Mouse (Mus musculus): ENCODE measurements at regions not wholly inside any gene's neighbourhood (a gene's known extent, or its start where the extent isn't known, plus 50 kb on each side); places are given as distances from the start of the nearest gene placed in this dataset.
A peak's percentile ranks its signal among the peaks of the same experiment; 100 is the strongest.

DNA sequence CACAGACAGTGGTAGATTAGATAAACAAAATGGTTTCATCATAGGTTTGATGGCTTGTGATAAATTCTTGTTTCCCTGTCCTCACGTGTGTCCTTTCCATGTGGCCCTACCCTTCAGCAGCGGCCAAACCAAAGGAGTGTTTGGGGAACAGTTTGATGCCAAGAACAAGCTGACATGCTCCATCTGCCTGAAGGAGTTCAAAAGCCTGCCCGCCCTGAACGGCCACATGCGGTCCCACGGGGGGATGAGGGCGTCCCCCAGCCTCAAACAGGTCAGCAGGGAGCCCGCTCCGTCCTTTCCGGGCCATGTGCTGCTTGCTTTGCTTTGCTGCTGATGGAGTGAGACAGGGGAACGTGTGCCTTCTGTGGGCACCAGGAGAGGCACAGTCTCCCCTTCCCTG is 51.0 kb upstream of the Mrps10 start:
- H3K9ac ChIP-seq (replicated peaks; ENCODE audit: low read length, poor library complexity, severe bottlenecking): no peak overlapping the region
- H3K27me3 ChIP-seq (ENCODE audit: insufficient read depth, low read length): no peaks in the 10 kb centered on the region
- no peak for TF ChIP-seq CTCF (IDR thresholded peaks at IDR 0.05)
- ATAC-seq (ENCODE audit: low FRiP score) (no peak), DNase-seq (ENCODE audit: low spot score) (no peak)
- no peak overlapping the region for H3K4me2 ChIP-seq (ENCODE audit: low read depth, low read length, poor library complexity, severe bottlenecking)
- H3K4me1 ChIP-seq (ENCODE audit: insufficient read depth, low read length): no peaks in the 10 kb centered on the region
- no peak overlapping the region for H3K27ac ChIP-seq (ENCODE audit: low read depth, low read length)
- peaks cover 35% of the 10 kb centered on the region for H3K36me3 ChIP-seq (ENCODE audit: insufficient read depth, low read length)
- WGBS: 87% methylated on average over 11 of the region's 11 CpGs
- no peak overlapping the region for H3K4me3 ChIP-seq (ENCODE audit: low read depth, low read length)
- H3K9me3 ChIP-seq (ENCODE audit: low read length): no peaks in the 10 kb centered on the region

- Histone ChIP-seq H3K9ac (replicated peaks; ENCODE audit: low read length, poor library complexity, severe bottlenecking) (no peak overlapping the region), H3K4me2 (ENCODE audit: low read depth, low read length, poor library complexity, severe bottlenecking) (no peak overlapping the region), H3K27me3 (ENCODE audit: insufficient read depth, low read length) (no peaks in the 10 kb centered on the region), H3K9me3 (ENCODE audit: low read length) (no peaks in the 10 kb centered on the region), H3K4me1 (ENCODE audit: insufficient read depth, low read length) (no peaks in the 10 kb centered on the region), H3K36me3 (ENCODE audit: insufficient read depth, low read length) (peaks cover 23% of the 10 kb centered on the region), H3K27ac (ENCODE audit: low read depth, low read length) (no peak overlapping the region), H3K4me3 (ENCODE audit: low read depth, low read length) (no peak overlapping the region)
- WGBS: 96% methylated on average over 7 of the region's 7 CpGs
- no peak for ATAC-seq (ENCODE audit: low FRiP score)
- TF ChIP-seq CTCF (IDR thresholded peaks at IDR 0.05): no peak; the same call in 1 of the 2 replicates
- DNase-seq (ENCODE audit: low spot score): no peak
Observed at GRCm38 (mm10) chr17:47313162-47313561, 55.5 kb upstream of the Mrps10 start.

DNA sequence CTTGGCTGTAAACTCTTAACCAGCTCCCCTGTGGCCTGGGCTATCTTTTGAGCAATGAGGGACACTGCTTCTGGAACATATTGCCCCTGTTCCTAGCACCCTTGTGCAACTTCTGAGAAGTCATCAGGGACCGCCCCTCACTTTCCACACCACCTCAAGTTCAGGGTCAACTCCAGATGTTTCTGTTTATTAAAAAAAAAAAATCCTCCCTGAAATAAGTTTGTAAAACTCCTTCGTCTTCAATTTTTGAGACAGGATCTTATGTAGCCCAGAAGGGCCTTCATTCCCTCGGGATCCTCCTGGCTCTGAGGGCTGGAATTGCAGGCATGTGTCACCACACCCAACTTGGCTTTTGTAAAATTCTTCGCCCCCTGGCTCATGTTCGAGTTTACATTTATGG is 57.4 kb upstream of the Mrps10 start:
- H3K4me1 ChIP-seq (ENCODE audit: insufficient read depth, low read length): no peaks in the 10 kb centered on the region
- H3K4me3 ChIP-seq (ENCODE audit: low read depth, low read length): no peak overlapping the region
- H3K9me3 ChIP-seq (ENCODE audit: low read length): no peaks in the 10 kb centered on the region
- ATAC-seq (ENCODE audit: low FRiP score) (no peak), DNase-seq (ENCODE audit: low spot score) (no peak)
- 94% methylated on average over 5 of the region's 5 CpGs for WGBS
- H3K27ac ChIP-seq (ENCODE audit: low read depth, low read length): no peak overlapping the region
- no peak overlapping the region for H3K9ac ChIP-seq (replicated peaks; ENCODE audit: low read length, poor library complexity, severe bottlenecking)
- no peak for TF ChIP-seq CTCF (IDR thresholded peaks at IDR 0.05)
- no peak overlapping the region for H3K4me2 ChIP-seq (ENCODE audit: low read depth, low read length, poor library complexity, severe bottlenecking)
- peaks cover 17% of the 10 kb centered on the region for H3K36me3 ChIP-seq (ENCODE audit: insufficient read depth, low read length)
- H3K27me3 ChIP-seq (ENCODE audit: insufficient read depth, low read length): no peaks in the 10 kb centered on the region

DNA sequence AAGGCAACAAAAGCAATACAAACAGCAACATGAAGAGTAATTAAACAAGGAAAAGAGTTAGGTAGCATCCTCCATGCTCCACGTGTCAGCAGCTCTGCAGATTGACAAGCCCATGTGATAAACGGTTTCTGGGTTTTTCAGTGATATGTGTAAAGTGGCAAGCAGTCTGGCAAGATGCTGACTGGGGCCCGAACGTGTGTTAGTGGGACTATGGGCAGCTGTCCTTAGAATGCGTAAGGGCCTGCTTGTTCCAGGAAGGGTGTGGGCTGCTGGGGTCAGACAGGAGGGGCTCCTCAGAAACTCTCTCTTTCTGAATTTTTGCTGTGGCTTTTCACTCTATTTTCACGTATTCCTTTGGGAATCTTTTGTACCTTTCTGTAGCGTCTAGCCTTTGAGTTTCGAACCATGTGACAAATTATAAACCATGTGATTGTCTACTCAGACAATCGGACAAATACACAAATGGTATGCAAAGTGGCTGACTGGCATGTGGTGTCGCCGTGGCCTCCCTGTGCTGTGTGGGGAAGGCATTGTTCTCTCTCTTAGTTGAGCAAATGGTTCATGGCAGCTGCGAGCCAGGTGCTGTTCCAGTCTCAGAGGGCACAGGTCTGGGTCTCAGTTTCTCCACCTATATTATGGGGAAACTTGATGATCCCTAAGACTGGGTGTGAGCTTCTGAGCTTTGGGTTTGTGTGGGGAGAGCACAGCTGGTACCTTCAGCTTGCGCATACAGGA is 62.5 kb upstream of the Mrps10 start:
- Histone ChIP-seq H3K9ac (replicated peaks; ENCODE audit: low read length, poor library complexity, severe bottlenecking) (no peak overlapping the region), H3K4me2 (ENCODE audit: low read depth, low read length, poor library complexity, severe bottlenecking) (no peak overlapping the region), H3K9me3 (ENCODE audit: low read length) (no peaks in the 10 kb centered on the region), H3K4me3 (ENCODE audit: low read depth, low read length) (no peak overlapping the region), H3K36me3 (ENCODE audit: insufficient read depth, low read length) (no peaks in the 10 kb centered on the region), H3K27ac (ENCODE audit: low read depth, low read length) (no peak overlapping the region), H3K4me1 (ENCODE audit: insufficient read depth, low read length) (peaks cover 9% of the 10 kb centered on the region; the same call in 1 of the 2 replicates), H3K27me3 (ENCODE audit: insufficient read depth, low read length) (no peaks in the 10 kb centered on the region)
- 40% methylated on average over 13 of the region's 13 CpGs for WGBS
- ATAC-seq (ENCODE audit: low FRiP score) (no peak), DNase-seq (ENCODE audit: low spot score) (no peak)
- no peak for TF ChIP-seq CTCF (IDR thresholded peaks at IDR 0.05)

DNA sequence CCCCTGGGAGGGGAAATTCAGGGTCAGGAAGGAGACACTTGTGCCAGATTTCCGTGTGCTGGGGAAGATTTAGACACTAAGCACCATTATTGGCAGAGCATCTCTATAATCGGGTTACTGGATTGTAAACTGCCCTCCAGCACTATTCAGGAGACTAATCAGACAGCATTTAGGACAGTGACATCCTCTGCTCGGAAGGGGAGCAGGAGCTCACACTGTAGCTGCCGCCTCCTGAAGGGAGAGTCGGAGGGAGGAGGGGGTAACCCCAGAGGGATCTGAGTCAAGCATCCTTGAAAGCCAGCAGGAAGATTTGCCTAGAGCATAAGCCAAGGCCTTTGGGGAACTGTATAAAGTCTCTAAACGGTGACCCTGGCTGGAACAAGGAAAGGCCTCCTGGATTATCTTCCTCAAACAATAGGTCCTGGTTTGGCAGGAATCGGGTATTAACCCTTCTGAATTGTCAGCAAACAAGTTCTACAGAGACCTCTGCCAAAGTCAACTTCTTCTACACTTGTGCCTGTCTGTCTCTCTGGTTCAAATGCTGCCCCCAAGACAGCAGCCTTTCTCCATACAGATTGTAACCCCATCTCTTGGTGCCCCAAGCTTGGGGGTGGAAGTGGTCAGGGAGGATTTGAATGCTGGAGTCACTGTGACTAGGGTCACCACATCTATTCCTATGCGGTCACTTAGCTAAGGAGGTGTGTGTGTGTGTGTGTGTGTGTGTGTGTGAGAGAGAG is 64.1 kb upstream of the Mrps10 start:
- no peak overlapping the region for H3K9ac ChIP-seq (replicated peaks; ENCODE audit: low read length, poor library complexity, severe bottlenecking)
- no peaks in the 10 kb centered on the region for H3K36me3 ChIP-seq (ENCODE audit: insufficient read depth, low read length)
- 25% methylated on average over 8 of the region's 8 CpGs for WGBS
- TF ChIP-seq CTCF (IDR thresholded peaks at IDR 0.05): no peak
- H3K9me3 ChIP-seq (ENCODE audit: low read length): no peaks in the 10 kb centered on the region
- H3K27ac ChIP-seq (ENCODE audit: low read depth, low read length): no peak overlapping the region
- 0 out of 2 replicates have a peak, but pooled peaks have one; percentile 54 for ATAC-seq (ENCODE audit: low FRiP score)
- peak; percentile 56 for DNase-seq (ENCODE audit: low spot score)
- H3K4me3 ChIP-seq (ENCODE audit: low read depth, low read length): no peak overlapping the region
- no peak overlapping the region for H3K4me2 ChIP-seq (ENCODE audit: low read depth, low read length, poor library complexity, severe bottlenecking)
- peaks cover 9% of the 10 kb centered on the region; the same call in 1 of the 2 replicates for H3K4me1 ChIP-seq (ENCODE audit: insufficient read depth, low read length)
- no peaks in the 10 kb centered on the region for H3K27me3 ChIP-seq (ENCODE audit: insufficient read depth, low read length)

DNA sequence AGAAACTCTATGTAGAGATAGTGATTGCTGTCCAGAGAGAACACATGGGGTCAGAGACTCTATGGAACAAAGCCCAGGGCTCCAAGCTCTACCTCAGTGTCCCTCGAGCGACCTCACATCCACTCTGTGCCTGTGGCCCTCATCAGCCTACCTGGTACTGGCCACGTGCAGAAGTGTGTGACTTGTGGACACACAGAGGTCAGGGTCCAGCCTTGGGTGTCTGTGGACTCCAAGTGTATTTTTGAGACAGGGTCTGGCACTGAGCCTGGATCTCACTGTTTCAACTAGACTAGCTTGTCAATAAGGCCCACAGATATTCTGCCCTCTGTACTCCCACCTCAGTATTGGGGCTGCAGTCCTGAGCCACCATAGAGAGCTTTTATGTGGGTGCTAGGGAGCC is 65.1 kb upstream of the Mrps10 start:
- no peaks in the 10 kb centered on the region for H3K9me3 ChIP-seq (ENCODE audit: low read length)
- no peak for TF ChIP-seq CTCF (IDR thresholded peaks at IDR 0.05)
- no peak overlapping the region for H3K4me3 ChIP-seq (ENCODE audit: low read depth, low read length)
- H3K27me3 ChIP-seq (ENCODE audit: insufficient read depth, low read length): no peaks in the 10 kb centered on the region
- 92% methylated on average over 3 of the region's 3 CpGs for WGBS
- H3K4me2 ChIP-seq (ENCODE audit: low read depth, low read length, poor library complexity, severe bottlenecking): no peak overlapping the region
- peaks cover 9% of the 10 kb centered on the region; the same call in 1 of the 2 replicates for H3K4me1 ChIP-seq (ENCODE audit: insufficient read depth, low read length)
- no peak overlapping the region for H3K27ac ChIP-seq (ENCODE audit: low read depth, low read length)
- H3K36me3 ChIP-seq (ENCODE audit: insufficient read depth, low read length): no peaks in the 10 kb centered on the region
- ATAC-seq (ENCODE audit: low FRiP score) (no peak), DNase-seq (ENCODE audit: low spot score) (no peak)
- no peak overlapping the region for H3K9ac ChIP-seq (replicated peaks; ENCODE audit: low read length, poor library complexity, severe bottlenecking)
